Mouse (Mus musculus): ENCODE measurements around the gene Smo.

Gene Smo

DNA sequence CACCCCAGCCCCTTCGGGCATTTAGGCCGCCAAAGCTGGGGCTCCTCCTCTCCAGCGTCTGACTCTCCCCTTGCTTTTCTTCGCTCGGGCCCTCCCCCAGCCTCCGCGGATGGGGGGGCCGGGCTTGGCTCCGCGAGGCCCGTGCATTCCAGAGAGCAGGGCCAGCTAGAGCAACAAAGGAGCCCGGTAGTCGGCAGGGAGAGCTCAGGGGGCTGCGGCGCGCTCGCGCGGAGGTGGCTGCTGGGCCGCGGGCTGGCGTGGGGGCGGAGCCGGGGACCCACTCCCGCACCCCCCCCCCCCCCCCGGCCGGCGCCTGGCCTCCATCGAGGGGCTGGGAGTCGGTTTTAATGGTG, at the start of gene Smo:
Gene Smo, plus strand, starts transcription at position 168 of the 353 bp plus-strand sequence.
- peak; percentile 45 for DNase-seq

DNA sequence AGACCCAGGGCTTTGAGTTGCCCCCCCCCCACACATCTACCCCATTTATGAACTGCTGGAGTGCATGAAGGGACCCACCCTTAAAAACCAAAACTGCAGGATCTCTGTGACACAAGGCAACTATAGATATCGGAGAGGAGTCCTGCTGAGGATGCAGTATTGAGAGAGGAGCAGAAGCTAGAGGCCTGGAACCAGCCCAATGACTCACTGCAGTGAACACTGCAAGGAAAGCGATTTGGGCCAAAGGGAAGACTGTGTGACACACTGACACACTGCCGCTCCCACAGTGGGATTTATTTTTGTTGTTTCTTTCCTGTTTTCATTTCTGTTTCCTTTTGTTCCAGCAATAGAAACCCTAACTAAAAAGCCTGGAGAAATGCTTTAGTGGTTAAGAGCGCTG, 49.4 kb upstream of the Smo start:
- DNase-seq = no peak

DNA sequence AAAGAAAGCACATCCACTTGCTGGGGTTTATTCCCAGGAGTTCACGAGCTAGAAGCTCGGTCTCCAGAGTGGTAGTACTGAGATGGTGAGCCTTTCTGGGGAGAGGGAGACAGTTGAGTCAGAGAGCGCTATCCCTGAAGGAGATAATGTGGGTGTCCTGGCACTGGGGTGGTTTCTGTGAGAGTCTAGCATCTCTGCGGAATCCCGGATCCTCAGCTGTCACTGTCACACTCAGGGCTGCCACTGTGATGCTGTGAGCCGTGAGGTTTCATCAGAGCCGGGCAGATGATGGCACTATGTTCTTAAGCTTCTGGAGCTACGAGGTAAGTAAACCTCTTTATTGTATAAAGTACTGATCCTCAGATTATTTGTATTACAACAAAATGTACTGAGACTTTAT, 45.8 kb upstream of the Smo start:
- no peak for DNase-seq

GRCm38 (mm10) chr6:29693953-29694352, 41.4 kb upstream of the Smo start, which contains the start of gene Tspan33:
Gene Tspan33 (plus strand): TSS chr6:29694222.
- DNase-seq = peak; percentile 93

DNA sequence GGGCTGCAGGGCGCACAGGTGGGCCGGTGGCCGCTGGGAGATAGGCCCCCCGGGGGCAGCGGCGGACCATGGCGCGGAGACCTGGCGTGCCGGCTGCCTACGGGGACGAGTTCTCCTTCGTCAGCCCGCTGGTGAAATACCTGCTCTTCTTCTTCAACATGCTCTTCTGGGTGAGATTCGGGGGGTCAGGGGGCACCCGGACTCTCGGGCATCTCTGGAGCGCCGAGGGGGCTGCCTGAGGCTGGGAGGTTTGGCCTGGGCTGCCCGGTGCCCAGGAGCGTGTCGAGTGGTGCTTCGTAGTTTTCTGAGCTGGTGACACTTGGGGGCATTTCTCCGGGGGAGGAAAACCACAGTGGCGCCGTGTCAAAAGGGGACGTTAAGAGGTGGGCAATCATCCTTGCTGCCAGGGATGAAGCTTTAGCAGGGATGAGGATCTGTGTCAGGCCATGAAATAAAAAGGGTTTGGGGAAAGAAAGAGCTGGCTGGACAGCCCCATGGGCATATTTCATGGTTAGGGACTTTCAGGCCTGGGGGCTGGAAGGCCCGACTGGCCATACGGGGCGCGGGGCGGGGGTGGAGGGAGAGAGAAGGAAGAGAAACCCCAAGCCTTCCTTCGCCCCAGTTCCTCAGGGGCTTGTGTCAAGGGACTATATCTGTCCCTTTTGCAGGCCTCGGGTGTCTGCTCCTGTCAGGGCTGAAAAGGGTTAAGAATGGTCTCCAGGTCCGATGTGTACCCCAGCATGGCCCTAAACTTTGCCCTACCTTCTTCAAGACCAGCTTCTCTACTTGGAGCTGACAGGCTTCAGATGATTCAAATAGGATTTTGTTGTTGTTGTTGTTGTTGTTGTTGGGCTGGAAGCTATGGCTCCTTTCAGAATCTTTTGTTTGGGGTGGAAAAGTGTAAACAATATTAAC, 40.7 kb upstream of the Smo start:
- no peak for DNase-seq

- DNase-seq = no peak
Measured at GRCm38 (mm10) chr6:29695290-29695674, 40.0 kb upstream of the Smo start.

GRCm38 (mm10) chr6:29695975-29696374, 39.3 kb upstream of the Smo start:
- DNase-seq = no peak

DNA sequence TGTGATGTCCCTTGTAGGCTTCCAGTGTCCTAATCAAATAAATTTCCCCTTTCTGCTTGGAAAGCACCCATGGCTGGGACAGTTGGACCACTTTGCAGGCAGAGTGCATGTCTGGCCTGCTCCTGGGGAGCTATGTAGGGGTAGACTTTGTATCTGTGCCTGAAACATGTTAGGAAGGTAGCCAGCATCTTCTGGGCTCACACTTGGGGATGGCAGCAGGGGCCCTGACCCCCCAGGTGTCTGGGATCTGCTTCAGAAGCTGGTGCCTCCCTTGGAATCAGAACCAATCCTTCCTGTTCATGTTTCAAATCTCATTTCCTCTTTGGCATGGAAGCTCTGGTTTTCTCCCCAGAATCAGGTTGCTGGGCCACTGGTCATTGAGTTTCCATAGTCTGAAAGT, 38.2 kb upstream of the Smo start:
- no peak for DNase-seq

DNA sequence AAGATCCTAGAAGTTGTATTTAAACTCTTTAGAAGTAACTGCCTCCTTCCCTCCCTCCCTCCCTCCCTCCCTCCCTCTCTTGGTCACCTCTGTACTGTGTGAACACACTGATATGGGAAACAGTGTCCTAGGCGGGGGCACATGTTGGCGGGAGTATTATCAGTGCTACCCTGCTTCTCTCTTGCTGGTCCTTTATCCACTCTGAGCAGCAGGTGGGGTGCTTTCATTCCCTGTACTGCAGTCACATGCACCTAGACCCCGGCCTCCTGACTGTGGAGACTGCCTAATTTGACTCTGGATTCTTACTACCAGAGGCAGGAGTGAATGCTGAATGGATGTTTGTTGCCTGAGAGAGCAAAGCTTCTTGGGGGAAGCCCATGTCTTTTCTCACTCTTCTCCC, 37.8 kb upstream of the Smo start:
- DNase-seq = no peak

DNA sequence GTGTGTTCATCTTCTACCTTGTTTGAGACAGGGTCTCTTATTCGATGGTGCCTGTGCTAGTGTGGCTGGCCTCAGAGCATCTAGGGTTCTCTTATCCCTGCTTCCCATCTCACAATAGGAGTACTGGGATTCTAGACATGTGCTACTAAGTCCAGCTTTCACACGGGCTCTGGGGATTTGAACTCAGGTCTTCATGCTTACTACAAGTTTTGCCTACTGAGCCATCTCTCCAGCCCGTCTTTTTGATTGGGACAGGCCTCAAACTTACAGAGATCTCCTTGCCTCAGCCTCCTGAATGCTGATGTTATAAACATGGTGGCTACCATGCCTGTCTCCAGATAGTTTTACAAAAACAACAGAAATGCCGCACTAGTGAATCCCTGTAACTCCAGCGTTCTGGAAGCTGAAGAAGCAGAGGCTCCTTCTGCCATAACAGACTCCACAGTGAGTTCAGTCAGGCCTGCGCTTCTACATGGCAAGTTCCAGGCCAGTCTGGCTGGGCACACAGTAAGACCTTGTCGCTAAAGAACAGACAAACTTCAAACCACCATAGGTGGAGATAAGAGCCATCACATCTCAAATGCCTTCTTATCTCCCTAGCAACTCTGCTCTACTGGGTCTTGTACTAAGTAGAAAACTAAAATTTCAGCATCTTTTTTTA, 36.1 kb upstream of the Smo start:
- DNase-seq = no peak

GRCm38 (mm10) chr6:29701051-29701450, 34.3 kb upstream of the Smo start:
- no peak for DNase-seq

DNA sequence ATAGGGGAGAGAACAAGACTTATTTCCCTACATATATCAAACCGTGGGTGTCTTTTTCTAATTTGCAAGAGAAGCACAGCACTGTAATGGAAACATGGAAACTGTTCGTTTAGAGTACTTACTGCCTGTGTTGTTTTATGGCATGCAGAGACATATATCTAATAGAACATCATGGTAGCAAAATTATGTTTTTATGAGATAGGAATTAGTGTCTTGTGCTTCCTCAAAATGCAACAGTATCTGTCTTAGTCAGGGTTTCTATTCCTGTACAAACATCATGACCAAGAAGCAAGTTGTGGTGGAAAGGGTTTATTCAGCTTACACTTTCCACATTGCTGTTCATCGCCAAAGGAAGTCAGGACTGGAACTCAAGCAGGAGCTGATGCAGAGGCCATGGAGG, 33.2 kb upstream of the Smo start:
- no peak for DNase-seq

DNA sequence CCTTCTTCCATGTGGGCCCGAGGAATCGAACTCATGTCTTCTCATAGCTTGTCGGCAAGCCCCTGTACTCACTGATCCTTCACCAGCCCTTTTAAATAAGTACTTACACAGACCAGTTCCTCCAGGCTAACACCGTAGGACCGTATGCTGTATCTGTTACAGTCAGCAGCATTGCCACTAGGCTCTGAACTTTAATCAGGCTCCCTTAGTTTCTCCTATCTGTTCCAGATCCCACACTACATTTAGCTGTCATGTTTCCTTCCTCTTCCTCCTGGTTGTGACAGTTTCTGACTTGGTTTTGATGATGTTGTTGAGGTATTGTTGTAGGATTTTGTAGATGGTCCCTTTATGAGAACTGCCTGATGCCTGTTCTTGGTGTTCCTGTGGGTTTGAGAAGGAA, 31.2 kb upstream of the Smo start:
- no peak for DNase-seq

GRCm38 (mm10) chr6:29707902-29708301, 27.4 kb upstream of the Smo start:
- DNase-seq = no peak

- no peak for DNase-seq
Measured at GRCm38 (mm10) chr6:29711318-29711717, 24.0 kb upstream of the Smo start.

- DNase-seq = no peak
Measured at GRCm38 (mm10) chr6:29712011-29712584, 23.2 kb upstream of the Smo start.

- no peak for DNase-seq
Measured at GRCm38 (mm10) chr6:29716624-29717365, 18.5 kb upstream of the Smo start.

DNA sequence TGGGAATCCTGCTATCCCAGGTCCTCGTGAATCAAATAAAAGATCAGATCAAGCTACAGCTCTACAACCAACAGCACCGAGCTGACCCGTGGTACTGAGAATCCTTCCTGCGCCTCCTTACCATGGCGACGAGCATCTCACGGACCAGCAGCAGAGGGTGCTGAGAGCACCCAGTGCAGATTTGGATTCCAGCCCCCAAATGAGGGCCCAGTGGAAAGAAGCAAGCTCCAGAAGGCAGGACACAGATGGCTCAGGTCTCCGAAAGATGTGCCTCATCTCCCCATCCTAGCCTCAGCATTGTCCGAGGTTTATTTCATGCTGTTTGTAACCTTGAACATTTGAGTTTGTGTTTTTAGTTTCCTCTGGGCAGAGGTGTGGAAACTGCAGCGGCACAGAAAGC, 17.8 kb upstream of the Smo start:
- no peak for DNase-seq

DNA sequence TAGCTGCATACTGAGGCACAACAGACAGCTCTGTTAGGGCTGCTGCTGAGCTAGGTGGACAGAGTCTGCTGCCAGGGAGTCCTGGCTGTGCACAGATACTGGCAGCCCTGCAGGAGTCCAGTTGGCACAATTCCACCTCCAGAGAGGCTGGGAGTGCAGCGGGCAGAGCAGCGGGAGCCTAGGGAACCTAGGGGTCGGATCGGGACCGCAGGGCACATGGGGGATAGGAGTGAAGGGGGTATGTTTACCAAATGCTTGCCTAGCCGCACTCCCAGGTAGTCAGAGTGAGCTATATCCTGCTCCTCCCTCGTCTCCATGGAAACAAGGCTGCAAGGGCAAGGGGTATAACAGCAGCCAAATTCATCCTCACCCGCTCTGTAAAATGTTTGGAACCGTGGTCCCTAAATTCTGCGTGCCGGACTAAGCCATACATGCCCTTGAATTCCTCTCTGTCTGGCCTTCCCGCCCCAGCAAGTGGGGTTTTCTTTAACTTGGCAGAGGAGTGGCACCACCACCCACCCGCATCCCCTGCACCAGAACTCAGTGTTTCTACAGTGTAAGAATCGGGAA, 17.3 kb upstream of the Smo start:
- DNase-seq = no peak

GRCm38 (mm10) chr6:29718894-29719329, 16.4 kb upstream of the Smo start:
- peak; percentile 77 for DNase-seq

- no peak for DNase-seq
Measured at GRCm38 (mm10) chr6:29721890-29722289, 13.4 kb upstream of the Smo start.

DNA sequence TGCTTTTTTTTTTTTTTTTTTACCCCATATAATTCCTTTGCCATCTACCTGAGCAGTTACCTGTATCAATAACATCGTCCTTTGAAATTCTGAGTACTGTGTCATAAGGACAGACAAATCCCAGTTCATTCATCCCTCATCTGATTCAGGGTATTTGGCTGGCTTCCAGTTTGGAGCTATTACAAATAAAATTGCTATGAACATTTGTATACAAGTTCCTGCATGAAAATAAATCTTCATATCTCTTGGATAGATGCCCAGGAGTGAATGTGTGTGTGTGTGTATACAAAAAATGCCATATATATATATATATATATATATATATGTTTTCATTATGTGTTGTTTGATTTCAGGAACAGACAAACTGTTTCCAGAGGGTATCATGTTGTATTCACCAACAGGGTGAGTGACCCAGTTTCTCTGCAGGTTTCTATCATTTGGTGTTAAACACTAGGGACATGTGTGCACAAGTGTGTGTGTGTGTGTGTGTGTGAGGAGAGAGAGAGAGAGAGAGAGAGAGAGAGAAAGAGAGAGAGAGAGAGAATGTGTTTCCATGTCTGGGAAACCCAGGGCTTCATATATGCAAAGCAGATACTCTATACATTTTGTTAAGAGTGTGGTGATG, 8.6 kb upstream of the Smo start:
- no peak for DNase-seq
